In the genomic region with DNA sequence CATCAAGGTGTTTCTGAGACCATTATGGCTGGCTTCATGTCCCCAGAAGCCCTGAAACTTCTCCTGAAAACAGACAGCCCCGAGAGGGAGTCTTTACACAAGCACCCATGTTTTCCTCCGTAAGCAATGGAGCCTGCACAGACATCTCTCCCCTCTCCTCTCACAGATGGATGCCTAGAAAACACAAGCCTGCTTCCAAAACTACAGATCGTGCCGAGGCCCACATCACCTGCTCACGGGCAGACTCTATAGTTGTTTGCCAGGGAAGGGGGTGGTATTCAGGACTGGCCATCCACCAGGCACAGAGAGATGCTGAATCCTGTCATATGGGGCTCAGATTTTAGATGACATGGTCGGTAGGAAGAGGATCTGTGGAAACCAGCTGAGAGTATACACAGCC, we compare ENCODE assay signal across 9 mouse cellular contexts.
"Had no signal": no experiment of that assay in that cellular context is flagged by ENCODE, and none has a peak within 500 bp of the region (broad histone marks: within the 10 kb centered on the region; RNA-seq: fewer than 3 reads in every experiment).

No protein-coding gene starts in this region.

- ATAC-seq: intestine, embryonic 15.5 days; liver, postnatal 0 days had no signal

- DNase-seq: kidney, adult 8-10 months; kidney, postnatal 25 days; liver; liver, embryonic 13.5 days; liver, postnatal 0 days; lung, postnatal 14 days; thymus, adult 18-20 months; thymus, postnatal 14 days had no signal
